16 mouse cellular contexts compared by ENCODE assay signal in the genomic region with DNA sequence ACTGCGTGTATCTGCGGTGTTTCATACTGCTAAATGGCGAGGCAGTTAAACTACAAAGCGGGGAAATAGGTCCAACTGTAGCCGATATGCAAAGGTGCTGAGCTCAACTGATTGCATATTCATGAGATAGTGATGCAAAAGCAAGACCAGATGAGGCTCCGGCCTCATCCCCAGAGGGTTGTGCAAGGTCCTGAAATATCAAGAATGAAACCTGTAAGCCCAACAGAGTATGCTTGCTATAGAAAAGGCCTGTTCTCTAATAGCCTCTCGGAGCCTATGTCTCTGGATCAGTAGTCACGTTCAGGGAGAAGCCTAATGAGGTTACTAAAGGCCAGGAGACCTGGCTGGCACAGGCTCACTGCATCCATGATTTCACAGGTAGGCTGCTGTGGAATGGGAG. TPM values are rescaled to one million over a fixed set of nuclear protein-coding genes. Genes with fewer than 3 reads are reported as not detected.
DNase-seq lines count a peak whose midpoint lies in the region; ATAC-seq and TF ChIP-seq lines count a peak whose summit lies in the region.
"Had no signal": no experiment of that assay in that cellular context is flagged by ENCODE, and none has a peak within 500 bp of the region (broad histone marks: within the 10 kb centered on the region; RNA-seq: fewer than 3 reads in every experiment).

No protein-coding gene starts in this region.

- peaks cover 34% of the 10 kb centered on the region for H3K4me1 ChIP-seq in hindbrain, embryonic 13.5 days (replicated peaks)
- H3K4me1 ChIP-seq in hindbrain, embryonic 16.5 days (ENCODE audit: control insufficient read depth, insufficient read depth, low read depth, low read length): peaks cover 11% of the 10 kb centered on the region
- H3K4me1 ChIP-seq in brown adipose tissue, adult 24 weeks (ENCODE audit: control insufficient read depth, insufficient read depth, insufficient read length, low read length): peaks cover 53% of the 10 kb centered on the region
- H3K4me1 ChIP-seq in midbrain, embryonic 13.5 days (replicated peaks): peaks cover 39% of the 10 kb centered on the region
- peaks cover 24% of the 10 kb centered on the region for H3K4me1 ChIP-seq in heart, adult 2 months (ENCODE audit: control insufficient read depth, insufficient read depth, low read length)

- no peak for TF ChIP-seq EP300 in heart, adult 2 months (IDR thresholded peaks at IDR 0.05; ENCODE audit: insufficient read depth, low read depth, low read length)

- no peak overlapping the region for H3K4me2 ChIP-seq in hindbrain, embryonic 13.5 days
- no peak overlapping the region for H3K4me2 ChIP-seq in hindbrain, embryonic 16.5 days (ENCODE audit: low read length)
- H3K4me2 ChIP-seq in midbrain, embryonic 13.5 days (replicated peaks): no peak overlapping the region
- H3K4me2 ChIP-seq: forebrain, embryonic 15.5 days; lung, embryonic 15.5 days had no signal

- H3K36me3 ChIP-seq in hindbrain, embryonic 13.5 days: no peaks in the 10 kb centered on the region
- no peaks in the 10 kb centered on the region for H3K36me3 ChIP-seq in hindbrain, embryonic 16.5 days (ENCODE audit: control insufficient read depth, insufficient read depth, low read length)
- H3K36me3 ChIP-seq in midbrain, embryonic 13.5 days: no peaks in the 10 kb centered on the region
- peaks cover 10% of the 10 kb centered on the region for H3K36me3 ChIP-seq in heart, adult 2 months (ENCODE audit: control insufficient read depth, insufficient read depth, low read length)
- H3K36me3 ChIP-seq: forebrain, embryonic 15.5 days; lung, embryonic 15.5 days had no signal

- no peak overlapping the region for H3K9ac ChIP-seq in hindbrain, embryonic 13.5 days
- no peak overlapping the region for H3K9ac ChIP-seq in hindbrain, embryonic 16.5 days (ENCODE audit: low read depth, low read length)
- H3K9ac ChIP-seq in midbrain, embryonic 13.5 days (replicated peaks): no peak overlapping the region
- H3K9ac ChIP-seq in heart, adult 2 months (ENCODE audit: low read depth, low read length): no peak overlapping the region
- H3K9ac ChIP-seq: forebrain, embryonic 15.5 days; lung, embryonic 15.5 days had no signal

- no peaks in the 10 kb centered on the region for H3K9me3 ChIP-seq in hindbrain, embryonic 13.5 days
- no peaks in the 10 kb centered on the region for H3K9me3 ChIP-seq in hindbrain, embryonic 16.5 days (ENCODE audit: control insufficient read depth, low read length)
- H3K9me3 ChIP-seq in midbrain, embryonic 13.5 days: no peaks in the 10 kb centered on the region
- H3K9me3 ChIP-seq: forebrain, embryonic 15.5 days; lung, embryonic 15.5 days had no signal

- H3K27me3 ChIP-seq in hindbrain, embryonic 13.5 days: no peaks in the 10 kb centered on the region
- H3K27me3 ChIP-seq in hindbrain, embryonic 16.5 days (replicated peaks; ENCODE audit: control insufficient read depth, insufficient read depth, low read length): no peaks in the 10 kb centered on the region
- H3K27me3 ChIP-seq in midbrain, embryonic 13.5 days: peaks cover 2% of the 10 kb centered on the region; the same call in 1 of the 2 replicates
- no peaks in the 10 kb centered on the region for H3K27me3 ChIP-seq in heart, adult 2 months (ENCODE audit: control insufficient read depth, insufficient read depth, low read length)
- H3K27me3 ChIP-seq: forebrain, embryonic 15.5 days; lung, embryonic 15.5 days had no signal

- ATAC-seq in hindbrain, embryonic 13.5 days (ENCODE audit: low FRiP score): 0 out of 2 replicates have a peak, but pooled peaks have one; percentile 21
- ATAC-seq in hindbrain, embryonic 16.5 days: no peak
- ATAC-seq in midbrain, embryonic 13.5 days: peak; percentile 35
- ATAC-seq: forebrain, embryonic 15.5 days; inflammation-experienced regulatory T-cells, adult 6 months had no signal

- DNase-seq in A20 (ENCODE audit: low read depth, low spot score): peak; percentile 88
- DNase-seq in layer of hippocampus, postnatal 10 days (ENCODE audit: low spot score in 2 of 2): no peak
- DNase-seq in heart, adult 2 months: no peak
- DNase-seq in Muller cell, postnatal 12 days (ENCODE audit: inconsistent ontology term): no peak
- DNase-seq: cerebellum, adult 11 months; cerebellum, postnatal 14 days; kidney, postnatal 4 days; liver; thymus, postnatal 36 days had no signal

- no peak overlapping the region; the same call in 1 of the 2 replicates for H3K27ac ChIP-seq in hindbrain, embryonic 13.5 days
- H3K27ac ChIP-seq in hindbrain, embryonic 16.5 days (ENCODE audit: low read depth, low read length): no peak overlapping the region
- H3K27ac ChIP-seq in brown adipose tissue, adult 24 weeks (replicated peaks; ENCODE audit: low read depth, low read length): 0 out of 2 replicates have a peak overlapping the region, but pooled peaks have one; percentile 33
- no peak overlapping the region for H3K27ac ChIP-seq in midbrain, embryonic 13.5 days
- no peak overlapping the region for H3K27ac ChIP-seq in heart, adult 2 months
- H3K27ac ChIP-seq: forebrain, embryonic 15.5 days; lung, embryonic 15.5 days had no signal

- intact Hi-C loops in heart, adult 2 months (cut with DNase I): no loop called here

- H3K4me3 ChIP-seq in hindbrain, embryonic 13.5 days: no peak overlapping the region
- H3K4me3 ChIP-seq in hindbrain, embryonic 16.5 days (ENCODE audit: low read length): no peak overlapping the region
- H3K4me3 ChIP-seq in brown adipose tissue, adult 24 weeks (ENCODE audit: insufficient read depth, low read depth, low read length): no peak overlapping the region
- no peak overlapping the region for H3K4me3 ChIP-seq in midbrain, embryonic 13.5 days (replicated peaks)
- H3K4me3 ChIP-seq in heart, adult 2 months: no peak overlapping the region
- H3K4me3 ChIP-seq: forebrain, embryonic 15.5 days; lung, embryonic 15.5 days had no signal

- peaks cover 11% of the 10 kb centered on the region for H3K79me2 ChIP-seq in heart, adult 2 months (replicated peaks; ENCODE audit: control insufficient read depth, insufficient read depth, low read length)

- TF ChIP-seq CTCF in heart, adult 2 months (IDR thresholded peaks at IDR 0.05): no peak

- TF ChIP-seq POLR2A in heart, adult 2 months (IDR thresholded peaks at IDR 0.05; ENCODE audit: insufficient read depth, low read depth, low read length): no peak

- WGBS in hindbrain, embryonic 13.5 days: 39% methylated on average over 8 of the region's 8 CpGs
- WGBS in hindbrain, embryonic 16.5 days: 47% methylated on average over 8 of the region's 8 CpGs
- WGBS in midbrain, embryonic 13.5 days: 54% methylated on average over 8 of the region's 8 CpGs
- 88% methylated on average over 8 of the region's 8 CpGs for WGBS in heart, adult 2 months

RNA-seq across cellular contexts. Expression of a gene that starts 9.2 kb away (rescaled TPM):
- polyA plus RNA-seq in hindbrain, embryonic 13.5 days (2015; fragmentation: Nextera tagmentation; extraction: Ambion mirVana): 10.0 and 10.3 TPM in 2 replicates
- polyA plus RNA-seq in hindbrain, embryonic 16.5 days (2015; fragmentation: Nextera tagmentation; extraction: Ambion mirVana): 9.4 and 10.0 TPM in 2 replicates
- polyA plus RNA-seq in brown adipose tissue, adult 24 weeks (2012; ENCODE audit: insufficient read depth, insufficient read length, missing spikeins): 21.5 and 22.3 TPM in 2 replicates
- polyA plus RNA-seq in midbrain, embryonic 13.5 days (2015; fragmentation: Nextera tagmentation; extraction: Ambion mirVana): 8.3 and 8.7 TPM in 2 replicates
- 10 to 100 TPM; 38.2 to 40.5 TPM for total RNA-seq in layer of hippocampus, postnatal 10 days (2021)
- 10 to 100 TPM; 13.1 to 23.5 TPM for total RNA-seq in heart, adult 2 months (2021)
- 4.2 and 8.4 TPM in 2 replicates for polyA plus RNA-seq in heart, adult 2 months (2012; rRNA removed)
